Mouse (Mus musculus): ENCODE data around the gene Omt2a. TPM values are rescaled to one million over a fixed set of nuclear protein-coding genes. Genes with fewer than 3 reads are reported as not detected.
A peak's percentile ranks its signal among the peaks of the same experiment; 100 is the strongest.
"Not testable (repeated sequence)": the region's sequence is repeated elsewhere in the genome, so short reads cannot be mapped to it uniquely, and the experiment has no call there.

Omt2a gene
- polyA plus RNA-seq, 1 experiment from 2014 or later, result not detected

GRCm38 (mm10) chr9:78350007-78350406 is 35.4 kb upstream of the Omt2a start:
- not testable (repeated sequence) for H3K36me3 ChIP-seq (ENCODE audit: control insufficient read depth, insufficient read depth, low read length); H3K4me1 ChIP-seq (replicated peaks; ENCODE audit: control insufficient read depth, insufficient read depth, low read length); H3K27ac ChIP-seq (ENCODE audit: low read depth); DNase-seq (ENCODE audit: low spot score); H3K4me3 ChIP-seq (ENCODE audit: low read depth, low read length); ATAC-seq (replicated peaks; ENCODE audit: low FRiP score, low TSS enrichment, low read depth); H3K9me3 ChIP-seq (ENCODE audit: control insufficient read depth, low read length); H3K9ac ChIP-seq (ENCODE audit: low read length); H3K4me2 ChIP-seq (ENCODE audit: low read length); H3K27me3 ChIP-seq (replicated peaks; ENCODE audit: control insufficient read depth, insufficient read depth, low read length)

GRCm38 (mm10) chr9:78349141-78349540 is 34.5 kb upstream of the Omt2a start:
- WGBS, result 86% methylated on average over 3 of the region's 3 CpGs
- H3K9me3 ChIP-seq (ENCODE audit: control insufficient read depth, low read length); DNase-seq (ENCODE audit: low spot score); H3K4me3 ChIP-seq (ENCODE audit: low read depth, low read length); H3K27ac ChIP-seq (ENCODE audit: low read depth); H3K9ac ChIP-seq (ENCODE audit: low read length); H3K4me2 ChIP-seq (ENCODE audit: low read length); H3K36me3 ChIP-seq (ENCODE audit: control insufficient read depth, insufficient read depth, low read length); ATAC-seq (replicated peaks; ENCODE audit: low FRiP score, low TSS enrichment, low read depth); H3K27me3 ChIP-seq (replicated peaks; ENCODE audit: control insufficient read depth, insufficient read depth, low read length); H3K4me1 ChIP-seq (replicated peaks; ENCODE audit: control insufficient read depth, insufficient read depth, low read length): not testable (repeated sequence)

GRCm38 (mm10) chr9:78348206-78349004 is 33.8 kb upstream of the Omt2a start:
- WGBS, result 58% methylated on average over 6 of the region's 6 CpGs
- not testable (repeated sequence) for DNase-seq (ENCODE audit: low spot score); H3K27ac ChIP-seq (ENCODE audit: low read depth); H3K27me3 ChIP-seq (replicated peaks; ENCODE audit: control insufficient read depth, insufficient read depth, low read length); H3K9ac ChIP-seq (ENCODE audit: low read length); H3K4me3 ChIP-seq (ENCODE audit: low read depth, low read length); ATAC-seq (replicated peaks; ENCODE audit: low FRiP score, low TSS enrichment, low read depth); H3K4me1 ChIP-seq (replicated peaks; ENCODE audit: control insufficient read depth, insufficient read depth, low read length); H3K36me3 ChIP-seq (ENCODE audit: control insufficient read depth, insufficient read depth, low read length); H3K4me2 ChIP-seq (ENCODE audit: low read length); H3K9me3 ChIP-seq (ENCODE audit: control insufficient read depth, low read length)

- ATAC-seq (replicated peaks; ENCODE audit: low FRiP score, low TSS enrichment, low read depth) (peak; percentile 36; the same call in 1 of the 2 replicates), DNase-seq (ENCODE audit: low spot score) (no peak)
- no peak overlapping the region for H3K9ac ChIP-seq (ENCODE audit: low read length)
- H3K9me3 ChIP-seq (ENCODE audit: control insufficient read depth, low read length), result no peaks in the 10 kb centered on the region
- H3K4me2 ChIP-seq (ENCODE audit: low read length), result no peak overlapping the region
- H3K36me3 ChIP-seq (ENCODE audit: control insufficient read depth, insufficient read depth, low read length), result no peaks in the 10 kb centered on the region
- 55% methylated on average over 3 of the region's 3 CpGs for WGBS
- H3K4me1 ChIP-seq (replicated peaks; ENCODE audit: control insufficient read depth, insufficient read depth, low read length), result no peaks in the 10 kb centered on the region
- H3K27me3 ChIP-seq (replicated peaks; ENCODE audit: control insufficient read depth, insufficient read depth, low read length), result no peaks in the 10 kb centered on the region
- H3K27ac ChIP-seq (ENCODE audit: low read depth), result no peak overlapping the region
- no peak overlapping the region for H3K4me3 ChIP-seq (ENCODE audit: low read depth, low read length)
These were observed 32.4 kb upstream of the Omt2a start for GRCm38 (mm10) chr9:78347004-78347403.

- not testable (repeated sequence) for H3K4me3 ChIP-seq (ENCODE audit: low read depth, low read length); H3K36me3 ChIP-seq (ENCODE audit: control insufficient read depth, insufficient read depth, low read length); H3K9me3 ChIP-seq (ENCODE audit: control insufficient read depth, low read length); H3K9ac ChIP-seq (ENCODE audit: low read length); H3K4me2 ChIP-seq (ENCODE audit: low read length); H3K27me3 ChIP-seq (replicated peaks; ENCODE audit: control insufficient read depth, insufficient read depth, low read length); ATAC-seq (replicated peaks; ENCODE audit: low FRiP score, low TSS enrichment, low read depth); H3K4me1 ChIP-seq (replicated peaks; ENCODE audit: control insufficient read depth, insufficient read depth, low read length); H3K27ac ChIP-seq (ENCODE audit: low read depth); DNase-seq (ENCODE audit: low spot score)
- 36% methylated on average over 3 of the region's 4 CpGs for WGBS
These were observed 30.6 kb upstream of the Omt2a start for GRCm38 (mm10) chr9:78345235-78345634.

GRCm38 (mm10) chr9:78343055-78343454 is 28.5 kb upstream of the Omt2a start:
- H3K9ac ChIP-seq (ENCODE audit: low read length); H3K4me2 ChIP-seq (ENCODE audit: low read length); DNase-seq (ENCODE audit: low spot score); H3K4me1 ChIP-seq (replicated peaks; ENCODE audit: control insufficient read depth, insufficient read depth, low read length); H3K4me3 ChIP-seq (ENCODE audit: low read depth, low read length); ATAC-seq (replicated peaks; ENCODE audit: low FRiP score, low TSS enrichment, low read depth); H3K27ac ChIP-seq (ENCODE audit: low read depth); H3K27me3 ChIP-seq (replicated peaks; ENCODE audit: control insufficient read depth, insufficient read depth, low read length); H3K36me3 ChIP-seq (ENCODE audit: control insufficient read depth, insufficient read depth, low read length); H3K9me3 ChIP-seq (ENCODE audit: control insufficient read depth, low read length): not testable (repeated sequence)
- 85% methylated on average over 9 of the region's 9 CpGs for WGBS

GRCm38 (mm10) chr9:78342494-78342893 is 27.9 kb upstream of the Omt2a start:
- 89% methylated on average over 4 of the region's 4 CpGs for WGBS
- not testable (repeated sequence) for H3K9ac ChIP-seq (ENCODE audit: low read length); H3K36me3 ChIP-seq (ENCODE audit: control insufficient read depth, insufficient read depth, low read length); DNase-seq (ENCODE audit: low spot score); H3K4me1 ChIP-seq (replicated peaks; ENCODE audit: control insufficient read depth, insufficient read depth, low read length); H3K4me2 ChIP-seq (ENCODE audit: low read length); H3K27me3 ChIP-seq (replicated peaks; ENCODE audit: control insufficient read depth, insufficient read depth, low read length); H3K4me3 ChIP-seq (ENCODE audit: low read depth, low read length); H3K9me3 ChIP-seq (ENCODE audit: control insufficient read depth, low read length); H3K27ac ChIP-seq (ENCODE audit: low read depth); ATAC-seq (replicated peaks; ENCODE audit: low FRiP score, low TSS enrichment, low read depth)

GRCm38 (mm10) chr9:78340324-78340723 is 25.7 kb upstream of the Omt2a start:
- WGBS, result 20% methylated on average over 8 of the region's 8 CpGs
- not testable (repeated sequence) for H3K4me1 ChIP-seq (replicated peaks; ENCODE audit: control insufficient read depth, insufficient read depth, low read length); H3K4me3 ChIP-seq (ENCODE audit: low read depth, low read length); H3K4me2 ChIP-seq (ENCODE audit: low read length); H3K27ac ChIP-seq (ENCODE audit: low read depth); H3K9me3 ChIP-seq (ENCODE audit: control insufficient read depth, low read length); ATAC-seq (replicated peaks; ENCODE audit: low FRiP score, low TSS enrichment, low read depth); H3K9ac ChIP-seq (ENCODE audit: low read length); H3K27me3 ChIP-seq (replicated peaks; ENCODE audit: control insufficient read depth, insufficient read depth, low read length); H3K36me3 ChIP-seq (ENCODE audit: control insufficient read depth, insufficient read depth, low read length)
- peak; percentile 74 for DNase-seq (ENCODE audit: low spot score)

GRCm38 (mm10) chr9:78337050-78337449 is 22.5 kb upstream of the Omt2a start:
- not testable (repeated sequence) for H3K9me3 ChIP-seq (ENCODE audit: control insufficient read depth, low read length); H3K9ac ChIP-seq (ENCODE audit: low read length); DNase-seq (ENCODE audit: low spot score); H3K4me2 ChIP-seq (ENCODE audit: low read length); H3K36me3 ChIP-seq (ENCODE audit: control insufficient read depth, insufficient read depth, low read length); ATAC-seq (replicated peaks; ENCODE audit: low FRiP score, low TSS enrichment, low read depth); H3K4me1 ChIP-seq (replicated peaks; ENCODE audit: control insufficient read depth, insufficient read depth, low read length); H3K4me3 ChIP-seq (ENCODE audit: low read depth, low read length); H3K27me3 ChIP-seq (replicated peaks; ENCODE audit: control insufficient read depth, insufficient read depth, low read length); H3K27ac ChIP-seq (ENCODE audit: low read depth)

Data from intestine, embryonic 14.5 days (tissue).